Mouse (Mus musculus): Measurements from ENCODE around the gene Psenen. TPM values are rescaled to one million over a fixed set of nuclear protein-coding genes. Genes with fewer than 3 reads are reported as not detected.

The Psenen gene
- polyA plus RNA-seq, 1 experiment, result 134 TPM

DNA sequence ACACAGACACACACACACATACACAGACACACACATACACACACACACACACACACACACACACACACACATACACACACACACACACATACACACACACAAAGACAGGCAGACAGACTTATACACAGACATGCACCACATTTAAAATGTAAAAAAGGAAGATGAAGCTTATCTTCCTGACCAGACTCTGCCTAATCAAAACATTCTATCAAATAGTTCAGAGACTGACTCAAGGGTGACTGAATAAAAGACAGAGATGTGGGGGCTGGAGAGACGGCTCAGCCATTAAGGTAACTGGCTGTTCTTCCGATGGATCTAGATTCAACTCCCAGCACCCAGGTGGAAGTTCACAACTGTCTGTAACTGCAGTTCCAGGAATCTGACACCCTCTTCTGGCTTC is 19.1 kb downstream of the Psenen start:
- no peak overlapping the region for H3K27ac ChIP-seq (ENCODE audit: insufficient read depth, low read length)
- no peak overlapping the region for H3K4me3 ChIP-seq (ENCODE audit: insufficient read depth, low read length)
- no peaks in the 10 kb centered on the region for H3K4me1 ChIP-seq (ENCODE audit: control insufficient read depth, insufficient read depth, low read length)
- TF ChIP-seq CTCF (IDR thresholded peaks at IDR 0.05; ENCODE audit: borderline replicate concordance, insufficient read depth, low read length) (no peak), POLR2A (IDR thresholded peaks at IDR 0.05; ENCODE audit: low read depth, low read length) (no peak)

DNA sequence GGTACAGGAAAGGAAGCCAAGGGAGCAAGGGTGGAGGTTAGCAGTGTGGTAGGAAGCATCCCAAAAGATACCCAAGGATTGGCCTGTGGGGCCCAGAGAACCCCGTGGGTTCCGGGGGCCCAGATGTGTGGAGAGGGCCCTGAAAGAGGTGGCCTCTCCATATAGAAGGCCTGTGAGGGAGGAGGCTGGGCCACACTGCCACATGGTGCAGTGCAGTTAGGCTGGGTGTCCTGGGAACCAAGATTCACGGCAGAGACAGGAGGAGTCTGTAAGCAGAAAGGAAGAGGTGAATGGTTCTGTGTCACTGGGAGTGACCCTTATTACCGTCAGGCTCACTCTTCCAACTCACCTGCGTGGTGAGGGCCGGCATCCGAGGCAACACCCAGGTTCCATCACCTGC is 22.9 kb downstream of the Psenen start:
- Histone ChIP-seq H3K4me1 (ENCODE audit: control insufficient read depth, insufficient read depth, low read length) (no peaks in the 10 kb centered on the region), H3K4me3 (ENCODE audit: insufficient read depth, low read length) (no peak overlapping the region), H3K27ac (ENCODE audit: insufficient read depth, low read length) (no peak overlapping the region)
- TF ChIP-seq CTCF (IDR thresholded peaks at IDR 0.05; ENCODE audit: borderline replicate concordance, insufficient read depth, low read length) (no peak), POLR2A (IDR thresholded peaks at IDR 0.05; ENCODE audit: low read depth, low read length) (no peak)

DNA sequence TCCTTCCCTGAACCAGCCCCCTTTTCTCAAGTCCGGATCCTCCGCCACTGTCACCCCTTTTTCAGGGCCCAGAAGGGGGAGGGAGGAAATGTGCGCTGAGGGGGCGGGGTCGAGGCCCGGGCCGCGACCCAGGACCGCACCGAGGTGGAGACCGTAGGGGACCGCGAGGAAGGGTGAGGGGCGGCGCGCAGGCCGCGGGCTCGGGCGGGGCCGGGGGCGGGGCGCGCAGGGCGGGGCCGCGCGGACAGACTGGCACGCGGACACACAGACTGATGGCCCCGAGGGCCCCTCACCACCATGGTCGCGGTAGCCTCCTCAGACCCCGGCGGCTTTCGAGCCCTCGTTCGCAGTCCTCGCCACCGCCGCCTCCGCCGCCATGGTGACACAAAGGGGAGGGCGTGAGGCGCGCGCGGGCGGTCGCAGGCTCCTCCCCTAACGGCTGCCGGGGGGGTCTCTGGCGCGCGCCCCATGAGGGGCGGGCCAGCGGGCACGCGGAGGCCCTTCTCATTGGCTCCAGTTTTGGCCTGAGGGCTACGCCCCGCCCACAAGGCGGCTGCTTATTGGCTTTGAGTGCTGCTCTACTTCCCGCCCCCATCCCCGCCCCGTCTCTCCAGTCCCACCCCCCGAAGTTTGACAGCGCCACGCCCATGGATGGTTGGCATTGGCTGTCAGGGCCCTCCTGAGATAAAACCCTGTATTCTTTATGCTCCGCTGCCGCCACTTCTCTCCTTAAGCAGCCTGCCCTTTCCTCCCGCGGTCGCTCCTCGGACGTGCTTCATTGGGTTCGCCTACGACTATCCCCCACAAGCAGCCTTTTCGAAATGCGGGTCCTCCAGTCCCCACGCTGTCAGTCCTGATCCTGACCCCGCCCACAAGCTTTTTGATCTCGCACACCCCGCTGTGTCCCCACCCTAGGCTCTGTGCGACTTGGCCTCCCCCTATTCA is 28.5 kb downstream of the Psenen start, which contains the start of gene Arhgap33:
TSS of gene Arhgap33 (minus strand) at position 428 of the 945 bp plus-strand sequence.
- TF ChIP-seq POLR2A (IDR thresholded peaks at IDR 0.05; ENCODE audit: low read depth, low read length), result peak; percentile 39; the same call in 1 of the 2 replicates
- no peak for TF ChIP-seq CTCF (IDR thresholded peaks at IDR 0.05; ENCODE audit: borderline replicate concordance, insufficient read depth, low read length)
- Histone ChIP-seq H3K4me3 (ENCODE audit: insufficient read depth, low read length) (peak within 1 kb of the TSS; percentile 56), H3K27ac (ENCODE audit: insufficient read depth, low read length) (no peak within 1 kb of the TSS), H3K4me1 (ENCODE audit: control insufficient read depth, insufficient read depth, low read length) (peaks cover 3% of the 10 kb centered on the region; the same call in 1 of the 2 replicates)

DNA sequence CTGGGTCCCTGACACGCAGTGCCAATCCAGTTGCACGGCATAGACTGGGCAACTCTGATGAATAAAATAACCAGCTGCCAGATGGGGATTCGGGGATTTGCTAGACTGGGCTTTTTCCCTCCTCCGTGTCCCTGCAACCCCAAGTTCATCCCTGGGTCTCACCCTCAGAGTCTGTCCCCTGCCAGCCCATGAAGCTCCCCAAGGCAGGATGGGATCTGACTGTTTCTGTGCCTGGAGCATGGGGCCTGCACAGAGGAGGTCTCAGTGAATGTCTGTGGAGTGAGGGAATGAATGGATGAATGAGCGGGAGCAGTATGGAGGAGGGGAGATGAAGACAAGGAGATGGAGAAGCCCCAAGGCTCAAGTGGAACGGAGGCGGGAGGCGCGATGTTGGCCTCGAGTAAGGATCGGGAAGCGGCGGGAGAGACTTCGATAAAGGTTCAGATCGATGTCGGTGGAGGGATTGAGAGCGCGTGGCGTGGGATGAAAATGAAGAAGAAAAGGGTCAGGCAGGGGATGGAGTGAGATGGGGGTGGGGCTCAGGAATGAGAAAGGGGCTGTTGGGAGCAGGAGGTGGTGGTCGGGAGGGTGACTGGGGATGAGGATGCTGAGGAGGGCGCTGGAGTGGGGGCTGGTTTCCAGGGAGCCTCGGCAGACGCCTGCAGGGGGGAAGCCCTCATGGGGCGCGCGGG is 29.3 kb downstream of the Psenen start:
- no peak for TF ChIP-seq POLR2A (IDR thresholded peaks at IDR 0.05; ENCODE audit: low read depth, low read length)
- no peak for TF ChIP-seq CTCF (IDR thresholded peaks at IDR 0.05; ENCODE audit: borderline replicate concordance, insufficient read depth, low read length)
- H3K27ac ChIP-seq (ENCODE audit: insufficient read depth, low read length), result no peak overlapping the region
- peaks cover 3% of the 10 kb centered on the region; the same call in 1 of the 2 replicates for H3K4me1 ChIP-seq (ENCODE audit: control insufficient read depth, insufficient read depth, low read length)
- H3K4me3 ChIP-seq (ENCODE audit: insufficient read depth, low read length), result peak overlapping the region; percentile 53

DNA sequence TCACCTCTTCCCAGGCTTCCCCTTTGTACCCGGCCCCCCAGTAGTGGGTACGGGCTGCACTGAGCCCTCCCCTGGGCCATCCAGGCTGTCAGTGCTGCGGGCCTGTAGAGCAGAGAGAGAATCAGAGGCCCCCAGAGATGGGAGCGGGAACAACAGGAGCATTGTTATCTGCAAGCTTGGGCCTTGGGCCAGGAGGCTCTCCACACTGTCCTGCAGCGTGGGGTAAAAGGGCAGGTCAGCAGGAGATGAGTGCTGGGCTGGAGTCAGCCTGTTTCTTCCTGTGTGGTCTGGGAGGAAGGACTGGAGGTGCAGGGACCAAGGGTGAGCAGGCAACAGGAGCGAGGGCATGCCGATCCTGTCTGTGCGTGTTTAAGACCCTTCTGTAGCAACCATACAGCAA is 30.5 kb downstream of the Psenen start:
- no peak for TF ChIP-seq CTCF (IDR thresholded peaks at IDR 0.05; ENCODE audit: borderline replicate concordance, insufficient read depth, low read length)
- no peak for TF ChIP-seq POLR2A (IDR thresholded peaks at IDR 0.05; ENCODE audit: low read depth, low read length)
- no peak overlapping the region for H3K4me3 ChIP-seq (ENCODE audit: insufficient read depth, low read length)
- H3K27ac ChIP-seq (ENCODE audit: insufficient read depth, low read length), result no peak overlapping the region
- peaks cover 3% of the 10 kb centered on the region; the same call in 1 of the 2 replicates for H3K4me1 ChIP-seq (ENCODE audit: control insufficient read depth, insufficient read depth, low read length)

DNA sequence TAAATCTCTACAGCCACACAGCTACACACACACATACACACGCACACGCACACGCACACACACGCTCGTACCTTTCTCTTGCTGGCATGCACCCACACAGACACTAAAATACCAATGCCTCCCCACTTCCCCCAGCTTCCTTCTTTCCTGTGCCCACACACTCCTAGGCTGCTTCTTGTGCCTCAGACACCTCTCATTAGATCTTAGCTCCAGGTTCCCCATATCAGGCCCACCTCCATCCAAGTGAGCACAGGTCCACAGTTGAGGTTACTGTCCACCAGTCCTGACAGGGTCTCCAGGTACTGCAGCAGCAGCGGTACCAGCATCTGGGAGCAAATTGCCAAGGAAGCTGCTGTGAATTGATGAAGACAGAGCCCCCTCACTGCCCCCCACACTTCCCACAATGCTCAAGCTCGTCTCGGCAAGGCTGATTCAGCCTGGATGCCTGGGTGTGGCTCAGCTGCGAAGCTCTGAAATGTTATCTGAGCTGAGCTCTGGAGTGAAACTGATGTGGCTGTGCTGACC is 32.1 kb downstream of the Psenen start:
- Histone ChIP-seq H3K4me3 (ENCODE audit: insufficient read depth, low read length) (no peak overlapping the region), H3K4me1 (ENCODE audit: control insufficient read depth, insufficient read depth, low read length) (peaks cover 3% of the 10 kb centered on the region; the same call in 1 of the 2 replicates), H3K27ac (ENCODE audit: insufficient read depth, low read length) (no peak overlapping the region)
- TF ChIP-seq POLR2A (IDR thresholded peaks at IDR 0.05; ENCODE audit: low read depth, low read length) (no peak), CTCF (IDR thresholded peaks at IDR 0.05; ENCODE audit: borderline replicate concordance, insufficient read depth, low read length) (no peak)

DNA sequence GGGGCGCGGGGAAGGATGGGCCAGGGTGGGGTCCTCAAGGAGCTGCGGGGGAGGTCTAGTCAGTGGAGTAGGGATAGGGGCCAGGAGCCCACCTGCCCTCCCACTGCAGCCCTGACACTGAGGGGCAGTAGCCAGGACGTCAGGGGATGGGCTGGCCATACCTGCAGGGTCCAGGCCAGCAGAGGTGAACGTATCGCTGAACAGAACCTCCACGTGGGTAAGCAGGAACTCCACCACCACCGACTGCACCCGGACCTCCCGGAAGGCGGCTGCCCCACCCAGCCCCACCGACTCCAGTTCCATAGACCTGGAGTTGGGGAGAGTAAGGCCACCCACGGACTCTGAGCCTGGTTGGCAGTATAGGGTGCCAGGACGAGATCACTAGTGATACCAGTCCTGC is 36.4 kb downstream of the Psenen start:
- Histone ChIP-seq H3K27ac (ENCODE audit: insufficient read depth, low read length) (no peak overlapping the region), H3K4me1 (ENCODE audit: control insufficient read depth, insufficient read depth, low read length) (peaks cover 8% of the 10 kb centered on the region; the same call in 1 of the 2 replicates), H3K4me3 (ENCODE audit: insufficient read depth, low read length) (no peak overlapping the region)
- TF ChIP-seq POLR2A (IDR thresholded peaks at IDR 0.05; ENCODE audit: low read depth, low read length) (no peak), CTCF (IDR thresholded peaks at IDR 0.05; ENCODE audit: borderline replicate concordance, insufficient read depth, low read length) (no peak)

DNA sequence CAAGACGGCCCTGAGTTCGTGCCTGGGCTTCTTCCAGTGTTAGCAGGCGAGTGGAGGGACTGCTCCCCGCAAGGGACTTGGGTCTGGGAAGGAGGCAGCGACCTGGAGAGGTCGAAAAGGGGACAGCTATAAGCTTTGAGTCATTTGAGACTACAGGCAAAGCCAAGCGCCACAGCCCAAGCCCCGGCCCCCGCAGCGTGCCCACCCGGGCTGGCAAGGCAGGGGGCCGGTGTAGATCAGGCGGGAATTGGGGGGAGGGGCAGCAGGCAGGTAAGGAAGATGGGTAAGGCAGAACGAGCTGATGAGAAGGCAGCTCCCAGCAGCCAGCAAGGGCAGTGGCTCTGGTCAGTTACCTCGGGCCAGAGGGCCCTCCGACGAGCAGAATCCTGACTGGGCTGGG is 37.0 kb downstream of the Psenen start:
- peaks cover 6% of the 10 kb centered on the region; the same call in 1 of the 2 replicates for H3K4me1 ChIP-seq (ENCODE audit: control insufficient read depth, insufficient read depth, low read length)
- no peak overlapping the region for H3K4me3 ChIP-seq (ENCODE audit: insufficient read depth, low read length)
- H3K27ac ChIP-seq (ENCODE audit: insufficient read depth, low read length), result peak overlapping the region; percentile 35; the same call in 1 of the 2 replicates
- no peak for TF ChIP-seq CTCF (IDR thresholded peaks at IDR 0.05; ENCODE audit: borderline replicate concordance, insufficient read depth, low read length)
- TF ChIP-seq POLR2A (IDR thresholded peaks at IDR 0.05; ENCODE audit: low read depth, low read length), result no peak

DNA sequence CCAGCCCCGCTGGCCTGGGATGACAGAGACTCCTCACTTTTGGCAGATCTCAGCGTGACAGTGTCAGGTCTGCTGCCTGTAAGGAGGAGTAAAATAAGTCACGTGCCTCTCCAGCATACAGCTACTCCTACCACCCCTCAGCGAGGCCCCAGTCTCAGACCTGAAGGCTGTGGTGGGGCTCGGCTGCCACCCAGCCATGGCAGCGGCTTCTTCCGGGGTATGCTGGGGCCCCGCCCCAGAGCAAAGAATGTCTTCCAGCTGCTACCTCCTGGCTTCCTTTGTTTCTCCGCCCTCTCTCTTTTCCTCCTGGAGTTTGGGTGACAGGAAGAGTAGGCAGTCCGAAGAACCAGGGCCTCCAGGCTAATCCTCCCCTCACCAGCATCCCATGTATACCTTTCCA is 37.5 kb downstream of the Psenen start:
- no peak overlapping the region for H3K4me3 ChIP-seq (ENCODE audit: insufficient read depth, low read length)
- H3K4me1 ChIP-seq (ENCODE audit: control insufficient read depth, insufficient read depth, low read length), result peaks cover 6% of the 10 kb centered on the region; the same call in 1 of the 2 replicates
- peak overlapping the region; percentile 35; the same call in 1 of the 2 replicates for H3K27ac ChIP-seq (ENCODE audit: insufficient read depth, low read length)
- TF ChIP-seq CTCF (IDR thresholded peaks at IDR 0.05; ENCODE audit: borderline replicate concordance, insufficient read depth, low read length) (no peak), POLR2A (IDR thresholded peaks at IDR 0.05; ENCODE audit: low read depth, low read length) (peak; percentile 28; the same call in 1 of the 2 replicates)

Data from embryonic fibroblast, embryonic 13.5 days (primary cell).